Mouse (Mus musculus) R1 (cell line): Measurements from ENCODE around the gene Ctnna2.

Source experiments
- DNase-seq: peaks from one replicate; pipeline ENCODE4 v3.0.0-alpha.2; 2018; ENCODE audit warnings: low read depth, low spot score

The Ctnna2 gene

GRCm38 (mm10) chr6:77979241-77979961, at the start of gene Ctnna2:
Gene Ctnna2 (minus strand): TSS chr6:77979699.
- peak; percentile 94 for DNase-seq

- DNase-seq = peak; percentile 25
Measured at GRCm38 (mm10) chr6:77980137-77981052, 896 bp upstream of the Ctnna2 start.

- no peak for DNase-seq
Measured at GRCm38 (mm10) chr6:77978476-77979240, 841 bp downstream of the Ctnna2 start.

GRCm38 (mm10) chr6:77970545-77971242, 8.8 kb downstream of the Ctnna2 start:
- no peak for DNase-seq

- DNase-seq = no peak
Measured at GRCm38 (mm10) chr6:77969774-77970173, 9.7 kb downstream of the Ctnna2 start.

GRCm38 (mm10) chr6:77962011-77962410, 17.5 kb downstream of the Ctnna2 start:
- DNase-seq = peak; percentile 4

GRCm38 (mm10) chr6:77951276-77951675, 28.2 kb downstream of the Ctnna2 start:
- DNase-seq = no peak

GRCm38 (mm10) chr6:77950690-77951089, 28.8 kb downstream of the Ctnna2 start:
- no peak for DNase-seq

GRCm38 (mm10) chr6:77929375-77929774, 50.1 kb downstream of the Ctnna2 start:
- no peak for DNase-seq

GRCm38 (mm10) chr6:77873150-77873549, 106.3 kb downstream of the Ctnna2 start:
- DNase-seq = no peak

- no peak for DNase-seq
Measured at GRCm38 (mm10) chr6:77869313-77869712, 110.2 kb downstream of the Ctnna2 start.

GRCm38 (mm10) chr6:77868119-77868518, 111.4 kb downstream of the Ctnna2 start:
- DNase-seq = no peak

- no peak for DNase-seq
Measured at GRCm38 (mm10) chr6:77863379-77863778, 116.1 kb downstream of the Ctnna2 start.

- no peak for DNase-seq
Measured at GRCm38 (mm10) chr6:77862781-77863180, 116.7 kb downstream of the Ctnna2 start.

GRCm38 (mm10) chr6:77849438-77849837, 130.1 kb downstream of the Ctnna2 start:
- no peak for DNase-seq

GRCm38 (mm10) chr6:77848796-77849195, 130.7 kb downstream of the Ctnna2 start:
- no peak for DNase-seq

- DNase-seq = no peak
Measured at GRCm38 (mm10) chr6:77847651-77848050, 131.8 kb downstream of the Ctnna2 start.

- no peak for DNase-seq
Measured at GRCm38 (mm10) chr6:77839076-77839475, 140.4 kb downstream of the Ctnna2 start.

GRCm38 (mm10) chr6:77838653-77839052, 140.8 kb downstream of the Ctnna2 start:
- DNase-seq = no peak

GRCm38 (mm10) chr6:77837543-77837942, 142.0 kb downstream of the Ctnna2 start:
- no peak for DNase-seq

- DNase-seq = no peak
Measured at GRCm38 (mm10) chr6:77834680-77835079, 144.8 kb downstream of the Ctnna2 start.
